Mouse (Mus musculus) liver, embryonic 16.5 days (tissue): ENCODE data around the gene March11. TPM values are rescaled to one million over a fixed set of nuclear protein-coding genes. Genes with fewer than 3 reads are reported as not detected.

ENCODE experiments used
- ATAC-seq: fragments of 200-750 bp; cut with Nextera tagmentation; 2 replicates; pipeline ENCODE4 v1.8.0; 2017; ENCODE audit warnings: low read depth, mild to moderate bottlenecking, moderate number of reproducible peaks, moderate library complexity
- H3K27ac ChIP-seq: fragments of 300-500 bp; sonication (generic); 2 replicates; pipeline ENCODE4 v1.5.1; 2014; ENCODE audit warnings: mild to moderate bottlenecking, low read length
- H3K27me3 ChIP-seq: fragments of 300-500 bp; sonication (generic); 2 replicates; pipeline ENCODE4 v1.6.1; 2014; ENCODE audit warnings: low read depth, low read length, mixed read lengths; ENCODE audit not compliant: control insufficient read depth, insufficient read depth
- H3K36me3 ChIP-seq: fragments of 300-500 bp; sonication (generic); 2 replicates; pipeline ENCODE4 v1.6.1; 2014; ENCODE audit warnings: mild to moderate bottlenecking; ENCODE audit not compliant: control insufficient read depth, insufficient read depth
- H3K4me1 ChIP-seq: fragments of 300-500 bp; sonication (generic); 2 replicates; pipeline ENCODE4 v1.6.1; 2014; ENCODE audit warnings: low read depth, low read length, mixed read lengths; ENCODE audit not compliant: control insufficient read depth
- H3K4me2 ChIP-seq: fragments of 300-500 bp; sonication (generic); 2 replicates; pipeline ENCODE4 v1.6.1; 2014; ENCODE audit warnings: low read depth, low read length, mixed read lengths
- H3K4me3 ChIP-seq: fragments of 300-500 bp; sonication (generic); 2 replicates; pipeline ENCODE4 v1.5.1; 2014; ENCODE audit warnings: low read depth, mild to moderate bottlenecking, low read length
- H3K9ac ChIP-seq: fragments of 300-500 bp; sonication (generic); 2 replicates; pipeline ENCODE4 v1.6.1; 2014; ENCODE audit warnings: low read depth, low read length
- H3K9me3 ChIP-seq: fragments of 300-500 bp; sonication (generic); replicated peaks from 2 replicates; pipeline ENCODE4 v1.6.1; 2016; ENCODE audit warnings: low read length; ENCODE audit not compliant: control insufficient read depth
- WGBS: fragments of 180-500 bp; shearing (Covaris S2); extraction: QIAGEN DNeasy Blood & Tissue Kit; methylation state at CpG from one replicate; pipeline ENCODE4 v1.1.7; 2014; ENCODE audit not compliant: insufficient replicate concordance; 5-methylcytosine and 5-hydroxymethylcytosine counted together
- polyA plus RNA-seq: library from polyadenylated mRNA; unstranded; fragments of >200 nt; fragmentation: Nextera tagmentation; extraction: Ambion mirVana; gene quantifications from 2 replicates; pipeline ENCODE4 v1.2.1, GENCODE M21; 2015

March11 gene
- polyA plus RNA-seq, 1 experiment from 2014 or later, result not detected

GRCm38 (mm10) chr15:26340966-26341365, 32.1 kb downstream of the March11 start:
- no peaks in the 10 kb centered on the region for H3K4me1 ChIP-seq
- 59% methylated on average over 6 of the region's 6 CpGs for WGBS
- H3K9me3 ChIP-seq, result no peaks in the 10 kb centered on the region
- no peak overlapping the region for H3K4me2 ChIP-seq
- H3K27me3 ChIP-seq, result no peaks in the 10 kb centered on the region
- H3K4me3 ChIP-seq, result no peak overlapping the region
- no peak overlapping the region for H3K27ac ChIP-seq
- no peak overlapping the region for H3K9ac ChIP-seq
- no peak for ATAC-seq
- H3K36me3 ChIP-seq, result no peaks in the 10 kb centered on the region

DNA sequence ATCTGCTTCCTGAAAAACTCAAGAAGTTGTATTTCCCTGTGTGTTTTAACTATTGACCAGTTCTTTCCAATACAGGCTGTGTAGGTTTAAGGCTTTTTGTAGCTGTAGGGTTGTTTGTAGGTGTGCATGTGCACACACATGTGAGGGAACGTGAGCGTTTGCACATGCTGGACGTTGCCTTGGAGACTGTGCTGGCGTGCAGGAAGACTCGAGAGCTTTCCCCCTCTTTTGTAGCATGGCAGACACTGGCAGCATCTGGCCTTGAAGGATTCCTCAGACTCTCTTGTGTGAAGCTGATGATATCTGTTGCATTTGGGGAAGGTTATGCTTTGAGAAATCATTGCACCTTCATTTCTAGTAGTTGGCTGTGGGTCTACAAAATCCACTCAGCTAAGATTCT, 35.5 kb downstream of the March11 start:
- no peak for ATAC-seq
- H3K27ac ChIP-seq, result no peak overlapping the region
- WGBS, result 54% methylated on average over 5 of the region's 5 CpGs

GRCm38 (mm10) chr15:26353656-26354055, 44.8 kb downstream of the March11 start:
- Histone ChIP-seq H3K27me3 (no peaks in the 10 kb centered on the region), H3K36me3 (no peaks in the 10 kb centered on the region), H3K4me1 (no peaks in the 10 kb centered on the region), H3K9ac (no peak overlapping the region), H3K4me2 (no peak overlapping the region), H3K9me3 (no peaks in the 10 kb centered on the region), H3K27ac (no peak overlapping the region), H3K4me3 (no peak overlapping the region)
- no peak for ATAC-seq

More for the DNA sequence above, 35.5 kb downstream of the March11 start:
- Histone ChIP-seq H3K36me3 (no peaks in the 10 kb centered on the region), H3K27me3 (no peaks in the 10 kb centered on the region), H3K9me3 (no peaks in the 10 kb centered on the region), H3K9ac (no peak overlapping the region), H3K4me3 (no peak overlapping the region), H3K4me2 (no peak overlapping the region), H3K4me1 (no peaks in the 10 kb centered on the region)

GRCm38 (mm10) chr15:26365344-26365743, 56.5 kb downstream of the March11 start:
- no peak overlapping the region for H3K27ac ChIP-seq
- 14% methylated on average over 7 of the region's 7 CpGs for WGBS
- H3K36me3 ChIP-seq, result no peaks in the 10 kb centered on the region
- H3K9me3 ChIP-seq, result no peaks in the 10 kb centered on the region
- no peak overlapping the region for H3K4me2 ChIP-seq
- H3K4me3 ChIP-seq, result no peak overlapping the region
- no peak overlapping the region for H3K9ac ChIP-seq
- no peaks in the 10 kb centered on the region for H3K27me3 ChIP-seq
- no peaks in the 10 kb centered on the region for H3K4me1 ChIP-seq
- no peak for ATAC-seq

DNA sequence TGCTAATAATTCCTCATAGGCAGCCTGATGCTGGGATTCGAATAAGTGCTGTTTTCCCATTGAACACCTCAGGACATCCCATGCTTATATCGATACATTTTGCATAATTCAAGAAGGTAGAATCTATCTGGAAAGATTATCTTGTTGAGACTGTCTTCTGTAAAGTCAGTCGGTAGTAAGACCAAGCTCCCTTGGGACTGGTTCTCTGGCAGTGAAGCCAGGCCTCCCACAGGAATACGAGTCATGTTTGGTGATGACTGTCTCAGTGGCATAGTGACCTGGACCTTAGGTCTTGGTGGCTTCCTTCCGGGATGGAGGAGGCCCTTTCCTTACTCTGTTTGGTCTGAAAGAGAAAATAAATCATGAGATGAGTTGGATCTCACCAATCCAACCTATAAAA, 57.7 kb downstream of the March11 start:
- no peaks in the 10 kb centered on the region for H3K9me3 ChIP-seq
- H3K4me2 ChIP-seq, result no peak overlapping the region
- WGBS, result 61% methylated on average over 5 of the region's 5 CpGs
- H3K4me3 ChIP-seq, result no peak overlapping the region
- no peaks in the 10 kb centered on the region for H3K4me1 ChIP-seq
- H3K9ac ChIP-seq, result no peak overlapping the region
- no peak overlapping the region for H3K27ac ChIP-seq
- no peaks in the 10 kb centered on the region for H3K36me3 ChIP-seq
- ATAC-seq, result no peak
- no peaks in the 10 kb centered on the region for H3K27me3 ChIP-seq

GRCm38 (mm10) chr15:26373759-26374158, 64.9 kb downstream of the March11 start:
- ATAC-seq, result no peak
- no peak overlapping the region for H3K27ac ChIP-seq
- no peaks in the 10 kb centered on the region for H3K36me3 ChIP-seq
- WGBS, result 61% methylated on average over 5 of the region's 5 CpGs
- H3K4me1 ChIP-seq, result no peaks in the 10 kb centered on the region
- H3K9me3 ChIP-seq, result no peaks in the 10 kb centered on the region
- no peaks in the 10 kb centered on the region for H3K27me3 ChIP-seq
- no peak overlapping the region for H3K4me3 ChIP-seq
- no peak overlapping the region for H3K9ac ChIP-seq
- H3K4me2 ChIP-seq, result no peak overlapping the region

DNA sequence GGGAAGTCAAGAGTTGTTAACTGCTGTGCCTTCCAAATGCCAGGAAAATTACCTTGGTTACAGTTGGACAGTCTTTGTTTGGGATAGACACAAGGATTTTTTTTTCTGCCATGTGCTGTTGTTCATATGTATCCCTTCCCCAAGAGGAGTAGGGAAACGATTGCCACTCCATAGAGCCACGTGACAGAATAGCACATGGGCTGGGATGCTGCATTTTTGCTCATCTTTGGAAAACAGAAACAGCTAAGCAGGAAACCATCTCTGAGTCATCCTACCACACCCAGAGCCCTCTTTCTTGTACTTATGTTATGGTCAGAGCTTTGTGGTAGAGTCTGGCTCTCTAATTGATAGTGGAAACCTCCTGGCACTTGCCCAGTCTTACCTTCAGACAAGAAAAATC, 65.4 kb downstream of the March11 start:
- WGBS, result 46% methylated on average over 2 of the region's 2 CpGs
- Histone ChIP-seq H3K4me3 (no peak overlapping the region), H3K9ac (no peak overlapping the region), H3K4me2 (no peak overlapping the region), H3K27me3 (no peaks in the 10 kb centered on the region), H3K27ac (no peak overlapping the region), H3K36me3 (no peaks in the 10 kb centered on the region), H3K9me3 (no peaks in the 10 kb centered on the region), H3K4me1 (no peaks in the 10 kb centered on the region)
- no peak for ATAC-seq

DNA sequence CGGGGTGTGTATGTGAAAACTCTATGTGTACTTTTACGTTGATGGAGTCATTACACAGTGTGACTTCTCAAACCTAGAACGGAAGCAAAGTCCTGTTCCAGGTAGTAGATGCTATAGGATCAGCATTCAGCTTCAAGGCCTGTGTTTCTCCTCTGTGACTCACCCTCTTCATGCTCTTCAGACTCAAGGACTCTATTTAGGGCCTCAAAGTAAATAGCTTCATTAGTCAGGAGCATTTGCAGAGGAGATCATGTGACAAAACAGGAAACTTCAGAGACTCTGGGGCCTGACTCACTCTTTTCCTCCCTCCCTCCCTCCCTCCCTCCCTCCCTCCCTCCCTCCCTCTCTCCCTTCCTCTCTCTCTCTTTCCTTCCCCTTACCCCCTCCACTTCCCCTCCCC, 66.1 kb downstream of the March11 start:
- 74% methylated on average over 3 of the region's 3 CpGs for WGBS
- no peaks in the 10 kb centered on the region for H3K27me3 ChIP-seq
- H3K36me3 ChIP-seq, result no peaks in the 10 kb centered on the region
- no peak overlapping the region for H3K27ac ChIP-seq
- no peaks in the 10 kb centered on the region for H3K9me3 ChIP-seq
- H3K4me2 ChIP-seq, result no peak overlapping the region
- H3K9ac ChIP-seq, result no peak overlapping the region
- H3K4me3 ChIP-seq, result no peak overlapping the region
- H3K4me1 ChIP-seq, result no peaks in the 10 kb centered on the region
- ATAC-seq, result no peak

- H3K4me2 ChIP-seq, result no peak overlapping the region
- ATAC-seq, result peak; percentile 80
- H3K4me3 ChIP-seq, result no peak overlapping the region
- WGBS, result 38% methylated on average over 2 of the region's 2 CpGs
- H3K36me3 ChIP-seq, result no peaks in the 10 kb centered on the region
- H3K27ac ChIP-seq, result no peak overlapping the region
- no peaks in the 10 kb centered on the region for H3K9me3 ChIP-seq
- no peaks in the 10 kb centered on the region for H3K27me3 ChIP-seq
- H3K4me1 ChIP-seq, result no peaks in the 10 kb centered on the region
- no peak overlapping the region for H3K9ac ChIP-seq
Measured at GRCm38 (mm10) chr15:26377355-26377754, 68.5 kb downstream of the March11 start.

GRCm38 (mm10) chr15:26378879-26379278, 70.0 kb downstream of the March11 start:
- H3K9ac ChIP-seq, result no peak overlapping the region
- no peaks in the 10 kb centered on the region for H3K4me1 ChIP-seq
- WGBS, result 47% methylated on average over 4 of the region's 4 CpGs
- H3K9me3 ChIP-seq, result no peaks in the 10 kb centered on the region
- no peak overlapping the region for H3K4me3 ChIP-seq
- no peak overlapping the region for H3K27ac ChIP-seq
- no peak for ATAC-seq
- H3K4me2 ChIP-seq, result no peak overlapping the region
- no peaks in the 10 kb centered on the region for H3K27me3 ChIP-seq
- H3K36me3 ChIP-seq, result no peaks in the 10 kb centered on the region
